Mouse (Mus musculus) liver, embryonic 11.5 days (tissue): ENCODE measurements at regions not wholly inside any gene's neighbourhood (a gene's known extent, or its start where the extent isn't known, plus 50 kb on each side); places are given as distances from the start of the nearest gene placed in this dataset.
"Not testable (repeated sequence)": the region's sequence is repeated elsewhere in the genome, so short reads cannot be mapped to it uniquely, and the experiment has no call there.

Source experiments
- ATAC-seq: fragments of 200-750 bp; cut with Nextera tagmentation; replicated peaks from 2 replicates; pipeline ENCODE4 v1.8.0; 2017; ENCODE audit warnings: moderate number of reproducible peaks, mild to moderate bottlenecking, moderate TSS enrichment, moderate library complexity; ENCODE audit not compliant: low FRiP score
- DNase-seq: peaks from one replicate; pipeline ENCODE4 v3.0.0-alpha.2; 2017; ENCODE audit warnings: low spot score
- H3K27ac ChIP-seq: fragments of 300-500 bp; sonication (generic); 2 replicates; pipeline ENCODE4 v1.5.1; 2014; ENCODE audit warnings: mild to moderate bottlenecking, low read depth, low read length, control low read depth
- H3K27me3 ChIP-seq: fragments of 300-500 bp; sonication (generic); replicated peaks from 2 replicates; pipeline ENCODE4 v1.6.1; 2014; ENCODE audit warnings: low read length, mixed read lengths; ENCODE audit not compliant: control insufficient read depth, insufficient read depth
- H3K36me3 ChIP-seq: fragments of 300-500 bp; sonication (generic); 2 replicates; pipeline ENCODE4 v1.6.1; 2014; ENCODE audit warnings: mild to moderate bottlenecking, low read length, moderate library complexity, mixed read lengths; ENCODE audit not compliant: control insufficient read depth, insufficient read depth
- H3K4me1 ChIP-seq: fragments of 300-500 bp; sonication (generic); replicated peaks from 2 replicates; pipeline ENCODE4 v1.6.1; 2014; ENCODE audit warnings: low read length, mixed read lengths; ENCODE audit not compliant: control insufficient read depth, insufficient read depth
- H3K4me2 ChIP-seq: fragments of 300-500 bp; sonication (generic); 2 replicates; pipeline ENCODE4 v1.6.1; 2014; ENCODE audit warnings: mild to moderate bottlenecking, control low read depth, moderate library complexity
- H3K4me3 ChIP-seq: fragments of 300-500 bp; sonication (generic); 2 replicates; pipeline ENCODE4 v1.5.1; 2014; ENCODE audit warnings: low read depth, low read length, control low read depth
- H3K9ac ChIP-seq: fragments of 300-500 bp; sonication (generic); 2 replicates; pipeline ENCODE4 v1.6.1; 2014; ENCODE audit warnings: low read depth, low read length, control low read depth
- H3K9me3 ChIP-seq: fragments of 300-500 bp; sonication (generic); 2 replicates; pipeline ENCODE4 v1.6.1; 2016; ENCODE audit warnings: low read length, inconsistent platforms, mixed read lengths; ENCODE audit not compliant: control insufficient read depth
- WGBS: fragments of 180-500 bp; shearing (Covaris S2); extraction: QIAGEN DNeasy Blood & Tissue Kit; methylation state at CpG from one replicate; pipeline ENCODE4 v1.1.7; 2014; 5-methylcytosine and 5-hydroxymethylcytosine counted together

DNA sequence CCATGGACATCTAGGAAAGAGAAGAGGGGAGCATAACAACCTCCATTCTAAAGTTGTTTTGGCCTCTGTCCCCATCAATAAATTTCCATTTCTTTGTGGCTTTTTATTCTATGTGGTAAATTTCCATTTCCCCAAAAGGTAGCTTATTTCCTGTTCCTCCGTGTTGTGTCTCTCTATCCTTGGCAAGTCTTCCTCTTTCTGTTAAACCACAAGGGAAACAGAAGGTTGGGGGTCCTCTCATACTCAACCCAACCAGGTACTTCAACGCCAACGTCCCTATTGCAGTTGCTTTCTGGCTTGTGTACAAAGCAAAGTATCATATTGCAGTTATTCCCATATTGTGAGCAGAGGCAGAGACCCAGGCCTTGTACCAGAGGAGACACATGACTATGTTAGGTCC lies 434.7 kb upstream of the Pdcd1 start:
- Histone ChIP-seq H3K27me3 (no peaks in the 10 kb centered on the region), H3K27ac (no peak overlapping the region), H3K36me3 (no peaks in the 10 kb centered on the region), H3K4me3 (no peak overlapping the region), H3K9ac (no peak overlapping the region), H3K4me2 (no peak overlapping the region), H3K9me3 (no peaks in the 10 kb centered on the region), H3K4me1 (no peaks in the 10 kb centered on the region)
- 62% methylated on average over 3 of the region's 3 CpGs for WGBS
- DNase-seq (no peak), ATAC-seq (no peak)

DNA sequence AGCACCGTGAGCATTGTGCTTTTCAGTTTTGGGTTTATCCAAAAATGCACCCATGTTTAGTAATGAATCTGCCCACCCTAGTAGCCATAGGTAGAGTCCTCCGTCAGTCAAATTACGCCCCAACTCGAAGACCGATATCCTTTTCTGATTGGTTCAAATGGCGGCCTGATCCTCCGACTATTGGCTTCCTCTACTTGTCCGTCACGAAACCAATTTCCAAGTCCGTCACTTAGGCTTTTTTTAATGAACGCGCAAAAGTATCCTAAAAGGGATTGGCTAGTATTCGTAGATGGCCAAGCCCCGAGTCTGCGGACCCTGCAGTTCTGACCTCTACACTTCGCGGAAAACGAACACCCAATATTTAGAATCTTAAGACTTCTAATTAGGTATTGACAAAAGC lies 417.5 kb upstream of the Pdcd1 start:
- ATAC-seq: peak; percentile 93
- H3K9ac ChIP-seq, H3K36me3 ChIP-seq, H3K27me3 ChIP-seq, DNase-seq, H3K4me1 ChIP-seq, H3K4me2 ChIP-seq, H3K9me3 ChIP-seq, H3K27ac ChIP-seq, H3K4me3 ChIP-seq: not testable (repeated sequence)
- 89% methylated on average over 18 of the region's 18 CpGs for WGBS

DNA sequence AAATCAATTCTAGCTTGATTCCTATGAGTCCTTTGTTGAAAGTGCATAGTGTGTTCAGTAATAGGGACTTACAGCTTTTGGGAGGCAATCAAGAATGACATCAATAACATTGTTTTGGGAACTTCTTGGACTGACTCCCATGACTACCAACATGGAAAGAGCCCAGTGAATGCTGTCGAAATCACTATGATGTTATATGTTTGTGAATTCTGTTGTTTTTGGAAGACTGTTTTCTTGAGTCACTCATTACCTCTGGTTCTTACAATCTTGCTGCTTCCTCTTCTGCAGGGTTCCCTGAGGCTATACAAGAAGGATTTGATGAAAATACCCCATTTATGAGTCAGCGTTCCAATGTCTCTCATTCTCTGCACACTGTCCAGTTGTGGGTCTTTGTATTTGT lies 371.4 kb upstream of the Pdcd1 start:
- H3K27me3 ChIP-seq: no peaks in the 10 kb centered on the region
- H3K9me3 ChIP-seq: no peaks in the 10 kb centered on the region
- H3K4me2 ChIP-seq: no peak overlapping the region
- DNase-seq (no peak), ATAC-seq (no peak)
- no peak overlapping the region for H3K4me3 ChIP-seq
- H3K27ac ChIP-seq: no peak overlapping the region
- no peaks in the 10 kb centered on the region for H3K4me1 ChIP-seq
- 90% methylated on average over 2 of the region's 2 CpGs for WGBS
- H3K9ac ChIP-seq: no peak overlapping the region
- H3K36me3 ChIP-seq: no peaks in the 10 kb centered on the region

DNA sequence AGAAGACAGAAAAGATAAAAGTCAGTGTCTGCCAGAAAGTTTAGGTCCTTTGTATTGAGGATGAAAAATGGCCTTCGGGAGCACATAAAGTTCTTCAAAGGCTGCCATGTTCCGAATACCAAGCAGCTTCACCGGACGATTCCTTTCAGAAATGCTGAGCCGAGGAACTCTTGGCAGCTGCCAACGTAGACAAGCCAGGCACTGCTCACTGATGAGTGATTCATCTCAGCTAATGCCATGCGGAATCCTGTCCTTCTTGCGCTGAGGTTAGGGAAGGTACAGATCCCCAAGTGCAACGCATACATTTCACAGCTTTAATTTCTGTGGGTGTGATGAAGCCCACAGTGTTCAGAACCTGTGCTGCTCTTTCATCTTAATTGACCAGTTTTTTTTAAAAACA lies 360.7 kb upstream of the Pdcd1 start:
- DNase-seq: no peak

GRCm38 (mm10) chr1:94366606-94367005 lies 314.3 kb upstream of the Pdcd1 start:
- WGBS: 60% methylated on average over 1 of the region's 1 CpGs
- no peak overlapping the region for H3K4me3 ChIP-seq
- no peak for ATAC-seq

More for the DNA sequence above, 360.7 kb upstream of the Pdcd1 start:
- ATAC-seq: no peak
- Histone ChIP-seq H3K36me3 (no peaks in the 10 kb centered on the region), H3K9me3 (no peaks in the 10 kb centered on the region), H3K4me2 (no peak overlapping the region), H3K4me1 (no peaks in the 10 kb centered on the region), H3K27ac (no peak overlapping the region), H3K4me3 (no peak overlapping the region), H3K9ac (no peak overlapping the region), H3K27me3 (no peaks in the 10 kb centered on the region)
- 81% methylated on average over 9 of the region's 9 CpGs for WGBS

GRCm38 (mm10) chr1:94356996-94357395 lies 304.6 kb upstream of the Pdcd1 start:
- H3K36me3 ChIP-seq: no peaks in the 10 kb centered on the region
- ATAC-seq (no peak), DNase-seq (no peak)
- H3K9ac ChIP-seq: no peak overlapping the region
- H3K4me1 ChIP-seq: no peaks in the 10 kb centered on the region
- H3K27ac ChIP-seq: no peak overlapping the region
- H3K27me3 ChIP-seq: no peaks in the 10 kb centered on the region
- no peak overlapping the region for H3K4me3 ChIP-seq
- H3K9me3 ChIP-seq: no peaks in the 10 kb centered on the region
- 55% methylated on average over 1 of the region's 1 CpGs for WGBS
- no peak overlapping the region for H3K4me2 ChIP-seq

More at GRCm38 (mm10) chr1:94366606-94367005, 314.3 kb upstream of the Pdcd1 start:
- Histone ChIP-seq H3K9me3 (no peaks in the 10 kb centered on the region), H3K9ac (no peak overlapping the region), H3K27me3 (no peaks in the 10 kb centered on the region), H3K36me3 (no peaks in the 10 kb centered on the region), H3K4me2 (no peak overlapping the region), H3K4me1 (no peaks in the 10 kb centered on the region), H3K27ac (no peak overlapping the region)
- no peak for DNase-seq

DNA sequence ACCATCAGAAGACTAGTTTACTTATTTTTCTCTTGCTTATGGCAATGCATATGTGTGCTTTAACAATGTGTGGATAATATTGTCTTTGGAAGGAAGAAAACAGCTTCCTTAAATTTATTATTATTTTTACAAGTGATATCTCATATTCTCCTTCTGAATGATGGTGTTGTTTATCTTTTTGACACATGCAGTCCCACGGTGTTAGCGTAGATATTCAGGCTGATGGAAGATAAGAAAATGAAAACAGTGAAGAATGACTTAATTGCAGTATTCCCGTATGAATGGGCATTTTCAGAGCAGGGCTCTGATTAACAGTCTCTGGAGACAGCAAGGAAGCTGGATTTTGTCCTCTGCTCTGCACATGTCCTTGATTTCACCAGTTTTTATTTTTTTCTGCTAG lies 303.5 kb upstream of the Pdcd1 start:
- Histone ChIP-seq H3K36me3 (no peaks in the 10 kb centered on the region), H3K4me1 (no peaks in the 10 kb centered on the region), H3K4me2 (no peak overlapping the region), H3K27ac (no peak overlapping the region), H3K4me3 (no peak overlapping the region), H3K9me3 (no peaks in the 10 kb centered on the region), H3K9ac (no peak overlapping the region), H3K27me3 (no peaks in the 10 kb centered on the region)
- 54% methylated on average over 3 of the region's 3 CpGs for WGBS
- ATAC-seq (no peak), DNase-seq (no peak)

DNA sequence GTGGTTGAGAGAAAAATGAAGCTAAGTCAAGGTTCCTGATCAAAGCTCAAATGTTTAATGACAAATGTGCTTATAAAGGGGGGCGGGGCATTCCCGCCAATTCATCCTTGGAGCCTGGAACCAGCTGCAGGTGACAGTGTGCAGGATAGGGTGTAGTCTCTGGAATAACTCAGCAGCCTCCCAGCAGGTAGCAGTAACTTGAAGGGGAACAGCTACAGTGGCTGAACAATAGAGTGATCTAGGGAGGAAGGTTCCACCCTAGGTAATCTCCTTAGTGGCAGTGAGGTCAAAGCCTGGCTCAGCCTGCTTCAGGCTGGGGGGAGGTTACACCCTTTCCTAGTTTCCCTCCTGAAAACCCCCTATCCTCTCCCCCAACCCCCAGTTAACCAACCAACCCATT lies 290.2 kb upstream of the Pdcd1 start:
- Histone ChIP-seq H3K9me3 (no peaks in the 10 kb centered on the region), H3K27ac (no peak overlapping the region), H3K9ac (no peak overlapping the region), H3K4me1 (no peaks in the 10 kb centered on the region), H3K36me3 (no peaks in the 10 kb centered on the region), H3K4me2 (no peak overlapping the region), H3K4me3 (no peak overlapping the region), H3K27me3 (no peaks in the 10 kb centered on the region)
- WGBS: 82% methylated on average over 2 of the region's 2 CpGs
- no peak for ATAC-seq
- DNase-seq: no peak

- Histone ChIP-seq H3K4me3 (no peak overlapping the region), H3K36me3 (no peaks in the 10 kb centered on the region), H3K9me3 (no peaks in the 10 kb centered on the region), H3K27ac (no peak overlapping the region), H3K9ac (no peak overlapping the region), H3K4me1 (no peaks in the 10 kb centered on the region), H3K4me2 (no peak overlapping the region), H3K27me3 (no peaks in the 10 kb centered on the region)
- DNase-seq (no peak), ATAC-seq (no peak)
- 78% methylated on average over 3 of the region's 3 CpGs for WGBS
These were observed 288.9 kb upstream of the Pdcd1 start for GRCm38 (mm10) chr1:94341237-94341636.
